Mouse (Mus musculus) G1E (cell line): ENCODE measurements at regions not wholly inside any gene's neighbourhood (a gene's known extent, or its start where the extent isn't known, plus 50 kb on each side); places are given as distances from the start of the nearest gene placed in this dataset.

Source experiments
- CTCF ChIP-seq: IDR thresholded peaks from 2 replicates; pipeline ENCODE4 v1.5.1; 2012; ENCODE audit warnings: low read depth, low read length, inconsistent platforms, mixed read lengths
- GATA1 ChIP-seq: IDR thresholded peaks from 2 replicates; pipeline ENCODE4 v1.6.1; 2012; ENCODE audit warnings: borderline replicate concordance, low read length, inconsistent platforms, mixed read lengths
- POLR2AphosphoS5 ChIP-seq: IDR thresholded peaks from 2 replicates; pipeline ENCODE4 v1.6.1; 2012; ENCODE audit warnings: low read depth, low read length, inconsistent platforms; ENCODE audit not compliant: insufficient replicate concordance
- TAL1 ChIP-seq: conservative IDR thresholded peaks from 2 replicates; pipeline ENCODE4 v1.6.1; 2012; ENCODE audit warnings: low read depth, low read length, inconsistent platforms, mixed read lengths

DNA sequence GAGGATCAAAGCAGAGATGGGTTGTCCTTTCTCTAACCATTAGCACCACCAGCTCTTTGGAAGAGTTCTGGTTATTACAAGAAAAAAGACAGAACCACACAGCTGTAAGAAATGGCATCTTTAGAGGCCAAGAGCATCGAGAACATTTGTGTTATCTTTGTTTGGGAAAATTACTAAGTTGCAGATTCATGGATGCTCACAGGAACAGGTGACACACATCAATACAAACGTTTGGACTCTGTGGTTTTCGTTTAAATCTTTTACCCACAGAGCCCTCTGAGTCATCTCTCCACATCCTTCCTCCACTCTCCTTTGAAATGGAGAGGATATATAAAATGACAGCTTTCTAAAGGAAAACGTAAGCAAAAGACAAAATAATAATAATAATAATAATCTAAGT lies 184.5 kb upstream of the Ppargc1a start:
- TF ChIP-seq CTCF (no peak), GATA1 (no peak), TAL1 (no peak), POLR2AphosphoS5 (no peak)
